Mouse (Mus musculus) lung, postnatal 4 days (tissue): ENCODE results near the gene Nap1l5.
"Not testable (repeated sequence)": the region's sequence is repeated elsewhere in the genome, so short reads cannot be mapped to it uniquely, and the experiment has no call there.

Source experiments
- DNase-seq, 2 experiments: peaks; one replicate each; pipeline ENCODE4 v3.0.0; 2021

The Nap1l5 gene

DNA sequence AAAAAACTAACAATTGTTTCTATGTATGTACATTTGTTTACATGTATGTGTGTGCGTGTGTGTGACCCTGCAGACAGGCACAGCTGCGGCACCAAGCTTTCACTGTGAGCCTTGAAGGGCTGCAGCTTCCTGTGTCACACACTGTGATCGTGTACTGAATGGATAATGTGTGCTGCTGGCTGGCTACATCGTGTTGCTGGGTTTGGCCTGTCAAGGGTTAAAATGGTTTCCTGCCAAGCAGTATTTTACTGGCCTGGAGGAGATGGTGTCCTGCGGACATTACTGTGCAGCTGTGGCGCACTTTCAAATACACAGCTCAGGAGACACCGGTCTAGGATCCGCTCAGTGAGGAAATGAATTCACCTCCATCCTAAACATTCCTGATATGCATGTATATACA, 3.7 kb downstream of the Nap1l5 start:
- DNase-seq, result no peak

DNA sequence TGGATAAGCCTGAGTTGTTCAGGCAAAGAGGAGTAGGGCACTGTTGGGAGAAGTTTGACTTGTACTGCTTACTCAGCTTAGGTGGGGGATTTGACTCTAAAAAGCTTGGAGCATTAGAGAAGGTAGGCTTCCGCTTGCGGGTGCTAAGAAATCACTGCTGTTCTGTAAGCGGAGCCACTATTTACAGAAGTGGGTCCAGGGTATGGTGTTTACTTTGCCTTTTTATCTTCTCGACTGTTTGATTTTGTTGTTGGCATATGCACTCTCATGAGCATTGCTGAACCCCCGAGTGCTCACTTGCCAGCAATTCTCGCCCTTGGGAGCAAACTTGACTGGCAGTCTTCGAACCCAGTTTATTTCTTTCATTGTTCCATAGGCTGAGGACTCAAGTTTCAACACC, 6.3 kb downstream of the Nap1l5 start:
- DNase-seq, result no peak

DNA sequence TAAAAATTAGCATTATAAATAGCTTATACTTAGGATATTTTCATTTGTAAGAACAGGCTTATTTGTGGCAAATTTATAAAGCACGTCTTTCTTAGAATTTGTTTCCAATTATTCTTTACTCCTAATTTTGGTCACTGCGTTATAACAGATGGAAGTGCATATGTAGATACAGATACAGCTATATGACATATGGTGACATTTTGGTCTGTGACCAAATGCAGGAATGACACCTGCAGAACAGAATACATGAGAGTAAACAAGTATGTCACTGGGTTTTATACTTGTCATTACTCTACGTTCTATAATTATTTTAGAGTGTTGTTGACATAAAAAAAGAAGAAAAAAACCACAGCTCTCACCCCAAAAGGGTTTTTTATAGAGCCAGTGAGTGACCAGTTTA, 7.8 kb downstream of the Nap1l5 start:
- no peak for DNase-seq

DNA sequence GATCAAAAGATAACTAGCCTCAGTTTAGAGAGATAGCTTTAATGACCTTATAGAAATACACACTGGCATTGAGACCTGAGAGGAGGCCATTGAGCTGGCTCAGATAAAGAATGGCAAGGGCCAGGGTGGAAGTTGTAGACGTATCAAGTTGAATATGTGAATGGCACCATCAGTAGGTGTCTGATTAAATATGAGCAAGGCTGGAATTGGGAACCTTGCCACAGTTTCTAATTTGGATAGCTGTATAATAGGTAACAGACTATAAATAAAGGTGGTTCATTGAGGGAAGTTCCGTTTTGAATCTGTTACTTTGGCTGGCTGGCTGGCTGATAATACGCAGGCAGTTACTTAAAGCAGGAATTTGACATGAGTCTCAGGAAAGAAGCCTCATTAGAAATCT, 10.2 kb downstream of the Nap1l5 start:
- no peak for DNase-seq

DNA sequence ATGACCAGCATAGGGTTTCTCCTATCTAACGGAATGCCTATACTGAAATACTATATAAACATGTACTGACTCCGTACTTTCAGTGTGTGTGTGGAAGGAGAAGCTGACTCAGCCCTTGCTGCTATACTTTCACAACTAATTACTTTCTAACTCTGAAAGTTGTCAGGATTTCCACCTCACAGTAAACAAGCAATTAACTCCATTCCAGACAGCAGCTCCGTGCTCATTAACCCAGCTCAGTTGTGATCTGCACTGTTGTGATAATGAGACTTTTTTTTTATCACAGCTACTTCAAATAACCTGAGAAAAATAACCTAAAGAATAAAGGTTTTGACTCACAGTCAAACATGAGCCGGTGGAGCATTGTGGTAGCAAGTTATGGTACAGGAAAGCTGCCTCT, 11.9 kb downstream of the Nap1l5 start:
- no peak for DNase-seq

DNA sequence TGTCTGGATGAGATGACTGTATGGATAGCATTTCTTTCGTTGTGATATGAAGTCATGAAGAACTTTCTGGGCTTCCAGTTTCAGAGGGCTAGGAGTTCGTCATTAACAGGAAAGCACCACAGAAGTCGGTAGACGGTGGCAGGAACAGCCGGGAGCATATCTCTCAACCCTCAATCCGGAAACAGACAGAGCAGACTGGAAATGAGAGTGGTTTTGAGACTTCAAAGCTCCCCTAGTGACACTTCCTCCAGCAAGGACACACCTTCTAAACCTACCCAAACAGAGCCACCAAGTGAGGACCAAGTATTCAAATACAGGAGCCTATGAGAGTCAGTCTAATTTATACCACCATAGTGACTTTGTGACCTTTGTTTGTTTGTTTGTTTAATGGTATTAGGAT, 13.6 kb downstream of the Nap1l5 start:
- DNase-seq, result no peak

DNA sequence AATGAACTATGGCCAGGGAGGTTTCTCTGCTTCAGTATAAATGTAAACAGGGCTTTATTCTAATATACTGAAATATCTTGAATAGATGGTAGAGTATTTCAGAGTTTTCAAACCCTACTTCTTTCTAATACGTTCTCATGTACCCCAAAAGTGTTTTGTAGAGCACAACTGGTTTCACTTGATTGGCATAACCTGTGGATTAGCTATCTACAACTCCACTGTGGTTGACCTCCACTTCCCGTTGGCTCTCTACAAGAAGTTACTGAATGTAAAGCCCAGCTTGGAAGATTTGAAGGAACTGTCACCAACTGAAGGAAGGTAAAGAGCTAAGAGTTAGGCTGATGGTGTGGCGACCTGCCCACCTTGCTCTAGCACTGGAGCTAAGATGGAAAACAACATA, 17.0 kb downstream of the Nap1l5 start:
- DNase-seq, result no peak

DNA sequence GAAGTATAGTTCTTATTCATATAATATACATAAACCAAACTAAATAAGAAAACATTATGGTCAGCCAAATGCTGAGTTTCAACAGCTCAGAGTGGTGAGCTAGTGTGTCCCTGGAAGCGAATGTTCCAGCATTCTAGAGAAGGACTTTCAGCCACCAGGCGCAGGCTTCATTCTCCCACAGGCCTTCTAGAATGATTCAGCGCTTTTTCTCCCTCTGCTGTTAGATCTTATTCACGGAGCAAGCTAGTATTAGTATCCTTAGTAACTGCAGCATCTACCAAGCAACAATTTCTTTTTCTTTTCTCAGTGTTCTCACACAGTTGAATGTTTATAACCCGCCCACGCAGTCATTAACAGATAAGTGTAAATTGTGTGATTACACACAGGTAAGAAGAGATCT, 24.6 kb downstream of the Nap1l5 start:
- no peak for DNase-seq

DNA sequence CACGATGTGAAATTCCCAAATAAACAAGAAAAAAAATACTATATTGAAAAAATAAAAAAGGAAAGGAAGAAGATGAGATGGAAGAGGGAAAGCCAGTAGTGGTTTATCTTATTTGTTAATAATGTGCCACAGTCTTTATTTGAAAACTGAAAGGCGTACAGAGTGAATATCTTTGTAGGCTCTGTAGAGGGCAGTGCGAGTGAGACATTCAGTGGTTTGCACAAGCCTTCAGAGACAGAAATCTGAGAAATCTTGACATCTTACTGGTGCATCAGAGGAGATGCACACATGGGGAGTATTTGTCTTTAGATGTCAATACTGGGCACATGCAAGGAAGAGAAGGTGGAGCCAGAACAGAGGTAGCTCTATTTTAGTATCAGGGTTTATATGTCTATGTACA, 25.5 kb downstream of the Nap1l5 start:
- DNase-seq, result no peak

DNA sequence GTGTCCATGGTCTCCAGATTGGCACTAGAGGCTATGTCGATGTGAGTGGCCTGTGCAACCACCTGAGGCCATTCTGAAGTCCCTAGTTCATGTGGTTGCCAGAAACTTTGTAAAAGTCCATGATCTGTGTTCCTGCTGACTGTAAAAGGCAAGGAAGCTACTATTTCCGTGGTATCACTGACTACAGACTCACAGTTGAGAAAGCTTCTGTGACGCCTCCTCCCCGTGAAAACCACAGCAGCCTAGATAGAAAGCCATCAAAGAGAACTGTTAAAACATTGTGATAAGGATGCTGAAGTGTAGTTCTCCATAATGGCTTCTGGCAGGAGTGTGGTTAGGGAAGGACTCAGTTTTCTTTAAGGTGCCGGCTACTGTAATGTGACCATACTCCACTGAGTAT, 26.0 kb downstream of the Nap1l5 start:
- no peak for DNase-seq

DNA sequence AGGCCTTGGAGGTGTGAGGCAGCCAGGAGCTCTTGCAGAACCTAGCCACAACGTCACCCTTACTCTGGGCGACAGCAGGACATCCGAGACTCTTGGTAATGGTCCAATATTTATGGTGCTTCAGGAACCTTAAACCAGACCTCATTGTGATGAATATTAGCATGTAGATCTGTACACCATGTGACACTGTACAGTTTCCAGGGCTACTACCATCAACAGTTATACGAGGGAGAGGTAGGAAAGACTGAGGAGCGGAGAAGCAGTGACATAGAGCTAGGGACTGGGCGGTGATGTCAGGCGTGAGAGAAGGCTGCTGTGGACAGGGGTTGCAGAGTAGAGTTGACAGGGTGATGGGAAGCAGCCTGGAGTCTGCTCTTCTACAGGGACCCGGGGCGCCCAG, 26.9 kb downstream of the Nap1l5 start:
- no peak for DNase-seq

DNA sequence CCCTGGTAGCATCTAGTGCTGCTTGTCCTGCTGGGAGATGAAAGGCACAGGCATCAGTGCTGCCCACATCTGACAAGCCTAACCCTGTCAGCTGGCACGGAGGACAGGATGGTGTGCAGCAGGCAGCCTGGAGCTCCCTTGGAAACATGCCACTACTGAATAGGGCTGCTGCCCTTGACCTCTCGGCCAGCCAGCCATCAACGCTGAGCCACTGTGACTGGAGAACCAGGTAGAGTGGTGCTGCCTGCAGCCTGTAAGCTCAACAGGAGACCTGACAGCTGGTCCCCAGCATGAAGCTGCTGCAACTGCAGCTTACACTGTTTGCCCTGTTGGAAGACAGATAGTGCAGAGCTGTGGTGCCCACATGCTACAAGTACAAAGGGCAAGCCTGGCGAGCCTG, 27.3 kb downstream of the Nap1l5 start:
- no peak for DNase-seq

DNA sequence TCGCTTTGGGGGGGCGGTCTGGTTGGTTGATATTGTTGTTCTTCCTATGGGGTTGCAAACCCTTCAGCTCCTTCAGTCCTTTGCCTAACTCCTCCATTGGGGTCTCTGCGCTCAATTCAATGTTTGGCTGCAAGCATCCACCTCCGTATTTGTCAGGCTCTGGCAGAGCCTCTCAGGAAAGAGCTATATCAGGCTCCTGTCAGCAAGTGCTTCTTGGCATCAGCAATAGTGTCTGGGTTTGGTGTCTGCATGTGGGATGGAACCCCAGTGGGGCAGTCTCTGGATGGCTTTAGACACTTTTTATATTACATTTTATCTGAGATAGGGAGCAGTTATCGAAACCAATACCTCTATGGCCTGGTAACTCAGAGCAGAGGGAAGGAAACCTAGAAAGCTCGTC, 39.0 kb downstream of the Nap1l5 start:
- not testable (repeated sequence) for DNase-seq

DNA sequence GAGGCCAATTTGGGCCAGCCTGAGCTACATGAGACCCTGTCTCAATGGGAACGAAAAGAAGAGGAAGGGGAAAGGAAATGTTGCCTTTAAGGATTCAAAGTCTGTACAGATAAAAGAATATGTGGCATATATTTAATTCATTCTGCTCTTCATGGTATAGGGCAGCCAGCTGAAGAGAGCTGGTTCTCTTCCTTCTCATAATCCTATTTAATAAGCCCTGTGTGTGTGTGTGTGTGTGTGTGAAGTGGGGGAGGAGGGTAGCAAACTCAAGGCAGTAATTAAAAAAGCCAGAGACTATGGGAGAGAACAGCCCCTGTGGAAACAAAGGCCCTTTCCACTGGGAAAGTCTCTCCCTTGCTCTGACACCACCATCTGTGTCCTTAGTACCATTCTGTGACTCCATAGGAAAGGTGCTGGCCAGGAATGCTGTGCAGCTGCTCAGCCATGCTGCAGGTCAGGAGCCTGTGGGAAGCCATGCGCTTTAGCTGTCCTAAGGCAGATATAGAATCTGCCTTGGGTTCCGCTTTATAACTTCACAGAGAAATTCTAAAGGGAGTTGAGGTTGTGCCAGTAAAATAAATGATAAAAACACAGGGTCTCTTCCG, 43.1 kb downstream of the Nap1l5 start:
- DNase-seq, result no peak

DNA sequence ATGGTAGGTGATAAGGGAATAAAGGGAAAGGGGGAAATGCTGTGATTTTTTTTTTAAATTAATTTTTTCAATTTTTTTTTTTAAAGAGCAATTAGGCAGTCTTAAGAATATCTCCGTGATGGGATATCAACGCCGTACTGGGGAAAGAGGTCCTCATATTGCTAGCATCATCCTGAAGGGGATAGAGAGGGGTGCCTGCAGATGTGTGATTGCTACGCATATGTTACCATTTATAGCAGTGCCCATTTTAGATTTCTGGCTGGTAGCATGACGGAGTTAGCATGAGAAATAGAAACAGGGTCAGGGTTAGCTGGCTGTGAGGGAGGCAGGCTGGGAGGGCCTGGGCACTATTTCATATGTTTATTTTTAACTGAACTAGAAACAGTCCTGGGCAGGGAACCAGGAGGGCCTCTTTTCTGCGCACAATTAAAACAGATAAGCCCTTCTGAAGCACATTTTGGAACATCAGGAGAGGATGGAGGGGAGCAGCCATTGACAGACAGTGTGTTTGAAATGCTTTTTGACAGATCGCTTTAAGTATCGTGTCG, 44.4 kb downstream of the Nap1l5 start:
- DNase-seq, result no peak

DNA sequence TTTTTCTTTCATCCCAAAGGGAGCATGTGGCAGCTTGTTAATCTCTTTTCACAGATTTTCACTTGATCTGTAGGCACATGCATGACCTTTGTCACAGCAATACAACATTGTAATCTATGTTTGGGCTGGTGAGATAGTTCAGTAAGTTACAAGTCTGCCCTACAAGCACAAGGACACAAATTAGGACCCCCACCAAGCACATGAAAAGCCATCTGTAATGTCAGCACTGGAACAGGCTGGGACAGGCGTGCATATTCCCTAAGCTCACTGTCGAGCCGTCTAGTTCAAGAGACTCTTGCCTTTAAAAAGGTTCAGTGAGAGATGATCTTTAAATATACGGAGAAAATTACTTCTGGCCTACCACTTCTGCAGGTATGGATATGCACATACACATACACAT, 47.4 kb downstream of the Nap1l5 start:
- DNase-seq, result no peak

DNA sequence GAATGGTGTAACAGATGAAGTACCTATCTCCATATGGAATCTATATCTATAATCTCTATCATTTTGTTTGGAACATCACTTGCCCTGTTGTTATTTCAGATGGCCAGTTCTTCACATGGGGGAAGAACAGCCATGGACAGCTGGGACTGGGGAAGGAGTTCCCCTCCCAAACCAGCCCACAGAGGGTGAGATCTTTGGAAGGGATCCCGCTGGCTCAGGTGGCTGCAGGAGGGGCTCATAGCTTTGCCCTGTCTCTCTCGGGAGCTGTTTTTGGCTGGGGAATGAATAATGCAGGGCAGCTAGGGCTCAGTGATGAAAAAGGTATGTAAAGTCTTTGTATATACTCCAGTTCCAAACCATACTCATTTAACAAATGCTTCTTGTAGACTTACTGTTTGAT, 50.4 kb downstream of the Nap1l5 start:
- DNase-seq, result no peak

DNA sequence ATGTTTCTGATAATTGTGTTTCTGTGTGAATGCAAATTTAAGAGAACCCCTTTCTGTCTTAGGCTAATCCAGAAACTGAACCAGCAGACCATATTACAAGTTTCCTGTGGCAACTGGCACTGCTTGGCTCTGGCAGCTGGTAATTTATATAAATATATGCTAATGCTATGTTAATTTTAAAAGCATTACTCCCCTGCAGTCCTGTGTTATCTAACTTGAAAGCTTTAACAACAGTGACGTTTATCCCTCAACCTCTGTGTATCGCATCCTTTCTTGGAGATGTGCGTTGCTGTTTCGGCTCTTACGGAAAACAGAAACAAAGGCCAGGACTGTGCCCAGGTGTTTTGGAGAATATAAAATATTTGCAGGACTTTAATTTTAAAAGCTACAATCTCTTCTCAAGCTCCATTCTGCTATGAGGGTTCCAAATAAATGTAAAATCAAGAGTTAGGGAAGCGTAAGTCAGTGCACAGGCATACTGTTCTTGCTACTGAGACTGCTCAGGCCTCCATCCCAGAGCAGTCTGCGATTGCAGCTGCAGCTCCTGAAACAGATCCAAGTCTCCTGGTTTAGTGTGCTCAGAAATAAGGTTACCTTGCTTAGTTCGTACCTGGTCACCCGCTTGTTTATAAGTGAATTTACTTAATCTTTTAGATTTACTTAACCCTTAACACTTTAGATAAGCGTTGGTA, 51.1 kb downstream of the Nap1l5 start:
- DNase-seq, result no peak
